Mouse (Mus musculus) left cerebral cortex, adult 9 months (tissue): Measurements from ENCODE around the gene Nbeal1.
"Not testable (repeated sequence)": the region's sequence is repeated elsewhere in the genome, so short reads cannot be mapped to it uniquely, and the experiment has no call there.

Experiments
- DNase-seq, 2 experiments: peaks; one replicate each; pipeline ENCODE4 v3.0.0; 2022; ENCODE audit warnings: low spot score in 2 of 2

Gene Nbeal1

GRCm38 (mm10) chr1:60179932-60180783, at the start of gene Nbeal1:
Nbeal1 (plus strand) TSS chr1:60180599.
- DNase-seq = peak; percentile 94 to 98

- no peak for DNase-seq
Observed at GRCm38 (mm10) chr1:60137346-60137745, 43.1 kb upstream of the Nbeal1 start.

- no peak for DNase-seq
Observed at GRCm38 (mm10) chr1:60152700-60153099, 27.7 kb upstream of the Nbeal1 start.

GRCm38 (mm10) chr1:60156651-60157050, 23.7 kb upstream of the Nbeal1 start:
- DNase-seq = no peak

- DNase-seq = peak in 1 of 2 experiments; percentile 17
Observed at GRCm38 (mm10) chr1:60158411-60158810, 22.0 kb upstream of the Nbeal1 start.

- DNase-seq = no peak
Observed at GRCm38 (mm10) chr1:60163676-60164075, 16.7 kb upstream of the Nbeal1 start.

- DNase-seq = no peak
Observed at GRCm38 (mm10) chr1:60169626-60170025, 10.8 kb upstream of the Nbeal1 start.

GRCm38 (mm10) chr1:60170251-60170650, 10.1 kb upstream of the Nbeal1 start:
- no peak for DNase-seq

GRCm38 (mm10) chr1:60173119-60173518, 7.3 kb upstream of the Nbeal1 start:
- DNase-seq = no peak

GRCm38 (mm10) chr1:60177814-60178213, 2.6 kb upstream of the Nbeal1 start:
- not testable (repeated sequence) for DNase-seq

GRCm38 (mm10) chr1:60179376-60179775, 1.0 kb upstream of the Nbeal1 start:
- no peak for DNase-seq

GRCm38 (mm10) chr1:60180784-60181221, 404 bp downstream of the Nbeal1 start:
- DNase-seq = no peak

- no peak for DNase-seq
Observed at GRCm38 (mm10) chr1:60188454-60188853, 8.1 kb downstream of the Nbeal1 start.

GRCm38 (mm10) chr1:60196813-60197212, 16.4 kb downstream of the Nbeal1 start:
- no peak for DNase-seq

GRCm38 (mm10) chr1:60199006-60199405, 18.6 kb downstream of the Nbeal1 start:
- DNase-seq = no peak

GRCm38 (mm10) chr1:60236261-60236660, 55.9 kb downstream of the Nbeal1 start:
- DNase-seq = no peak

GRCm38 (mm10) chr1:60240430-60240829, 60.0 kb downstream of the Nbeal1 start:
- no peak for DNase-seq

GRCm38 (mm10) chr1:60268113-60268512, 87.7 kb downstream of the Nbeal1 start:
- DNase-seq = no peak

- no peak for DNase-seq
Observed at GRCm38 (mm10) chr1:60269314-60269713, 88.9 kb downstream of the Nbeal1 start.

- no peak for DNase-seq
Observed at GRCm38 (mm10) chr1:60272471-60272870, 92.1 kb downstream of the Nbeal1 start.

GRCm38 (mm10) chr1:60293921-60294320, 113.5 kb downstream of the Nbeal1 start:
- no peak for DNase-seq

- peak; percentile 77 to 93 for DNase-seq
Observed at GRCm38 (mm10) chr1:60342808-60343629, 162.6 kb downstream of the Nbeal1 start, which contains the start of gene Cyp20a1. Cyp20a1 (plus strand) TSS chr1:60343323.
